Mouse (Mus musculus) liver, postnatal 0 days (tissue): ENCODE results near the gene H1fnt.

Experiments
- CTCF ChIP-seq: sonication (generic); IDR thresholded peaks from 2 replicates; pipeline ENCODE4 v1.5.1; 2016; ENCODE audit warnings: antibody characterized with exemption, low read depth
- EP300 ChIP-seq: IDR thresholded peaks from 2 replicates; pipeline ENCODE4 v1.6.1; 2016; ENCODE audit warnings: antibody characterized with exemption, low read depth, mild to moderate bottlenecking

- no peak for TF ChIP-seq CTCF
- no peak for TF ChIP-seq EP300
These were observed 43.0 kb downstream of the H1fnt start for GRCm38 (mm10) chr15:98214130-98214529.
